Mouse (Mus musculus): ENCODE results near the gene Rnaseh2a. TPM values are rescaled to one million over a fixed set of nuclear protein-coding genes. Genes with fewer than 3 reads are reported as not detected.
A peak's percentile ranks its signal among the peaks of the same experiment; 100 is the strongest.

The Rnaseh2a gene
- polyA plus RNA-seq, 1 experiment = 39.7 TPM

DNA sequence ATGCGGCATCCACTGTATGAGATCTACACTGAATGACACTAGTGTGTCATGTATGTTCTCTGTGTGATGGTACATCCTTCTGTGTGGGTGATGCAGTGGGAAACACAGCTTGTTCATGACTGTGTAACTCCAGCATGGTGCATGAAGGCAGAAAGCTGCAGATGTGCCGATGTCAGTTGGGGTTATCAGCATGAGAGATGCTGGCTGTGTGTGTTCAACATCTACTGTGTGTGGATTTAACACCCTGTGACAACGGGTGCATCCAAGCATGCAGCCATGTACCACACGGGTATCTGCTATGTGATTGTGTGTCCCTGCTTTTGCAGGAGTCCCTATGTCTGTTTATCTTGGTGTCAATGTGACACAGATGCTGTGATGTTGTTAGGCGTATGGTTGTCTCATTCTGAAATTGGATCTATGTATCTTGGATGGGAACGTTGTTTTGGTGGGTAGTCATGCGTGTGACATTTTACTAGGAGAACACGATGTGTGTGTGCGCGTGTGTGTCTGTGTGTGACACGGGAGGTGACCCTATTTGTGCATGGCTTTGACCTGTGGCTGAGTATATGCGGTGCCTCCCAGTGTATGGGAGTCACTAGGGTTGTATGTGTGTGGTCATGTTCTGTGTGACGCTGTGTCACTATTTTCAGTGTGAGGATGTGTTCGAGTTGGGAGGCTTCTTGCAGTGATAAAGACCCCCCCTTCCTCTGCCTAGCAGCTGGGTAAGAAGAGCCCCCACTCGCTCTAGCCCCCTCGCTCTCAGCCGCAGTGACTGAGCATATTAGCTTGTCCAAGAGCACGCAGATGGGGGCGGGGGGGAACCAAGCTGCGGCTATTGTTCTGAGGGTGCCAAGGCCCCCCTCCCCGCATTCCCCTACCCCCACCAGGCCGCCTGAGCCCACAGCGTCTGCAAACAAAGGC lies 33.3 kb downstream of the Rnaseh2a start:
- DNase-seq (ENCODE audit: extremely low spot score in 1 of 2, low spot score in 1 of 2) = peak in 1 of 2 experiments; percentile 21

DNA sequence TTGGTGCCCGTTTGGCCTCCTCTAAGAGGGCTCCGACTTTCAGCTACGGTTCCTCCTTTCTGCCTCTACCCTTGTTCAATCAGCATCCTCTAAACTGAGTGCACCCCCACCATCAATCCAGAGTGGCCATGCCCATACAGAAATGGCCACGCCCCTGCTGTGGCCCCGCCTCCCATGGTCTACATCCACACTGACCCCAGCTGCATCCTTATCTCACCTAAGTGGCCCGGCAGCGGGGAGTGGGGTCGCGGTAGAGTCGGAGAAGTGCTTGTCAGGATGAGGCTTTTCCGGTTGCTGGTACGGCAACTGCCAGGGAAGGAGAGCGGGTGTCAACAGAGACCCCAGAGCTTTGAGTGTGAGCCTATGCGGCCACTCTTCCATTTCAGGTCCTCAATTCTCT lies 34.1 kb downstream of the Rnaseh2a start:
- no peak for DNase-seq (ENCODE audit: extremely low spot score in 1 of 2, low spot score in 1 of 2)

DNA sequence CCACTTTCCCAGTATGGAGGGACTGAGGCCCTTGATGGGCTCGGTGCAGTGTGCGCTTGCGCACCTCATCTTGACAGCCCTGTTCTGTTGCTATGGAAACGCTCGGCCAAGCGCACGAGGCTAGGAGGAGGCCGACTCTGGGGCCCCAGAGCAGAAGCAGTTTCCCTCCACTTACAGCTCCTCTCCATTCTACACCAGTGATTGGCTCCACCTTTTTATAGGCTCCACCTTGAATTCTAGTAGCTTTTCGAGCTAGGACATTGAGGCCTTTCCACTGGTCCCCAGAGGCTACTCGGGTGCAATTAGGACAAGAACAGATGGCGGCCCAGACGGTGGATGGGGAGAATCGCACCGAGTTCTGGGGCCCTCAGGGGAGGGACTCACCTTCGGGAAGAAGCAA lies 34.7 kb downstream of the Rnaseh2a start:
- DNase-seq (ENCODE audit: extremely low spot score in 1 of 2, low spot score in 1 of 2) = peak in 1 of 2 experiments; percentile 55

DNA sequence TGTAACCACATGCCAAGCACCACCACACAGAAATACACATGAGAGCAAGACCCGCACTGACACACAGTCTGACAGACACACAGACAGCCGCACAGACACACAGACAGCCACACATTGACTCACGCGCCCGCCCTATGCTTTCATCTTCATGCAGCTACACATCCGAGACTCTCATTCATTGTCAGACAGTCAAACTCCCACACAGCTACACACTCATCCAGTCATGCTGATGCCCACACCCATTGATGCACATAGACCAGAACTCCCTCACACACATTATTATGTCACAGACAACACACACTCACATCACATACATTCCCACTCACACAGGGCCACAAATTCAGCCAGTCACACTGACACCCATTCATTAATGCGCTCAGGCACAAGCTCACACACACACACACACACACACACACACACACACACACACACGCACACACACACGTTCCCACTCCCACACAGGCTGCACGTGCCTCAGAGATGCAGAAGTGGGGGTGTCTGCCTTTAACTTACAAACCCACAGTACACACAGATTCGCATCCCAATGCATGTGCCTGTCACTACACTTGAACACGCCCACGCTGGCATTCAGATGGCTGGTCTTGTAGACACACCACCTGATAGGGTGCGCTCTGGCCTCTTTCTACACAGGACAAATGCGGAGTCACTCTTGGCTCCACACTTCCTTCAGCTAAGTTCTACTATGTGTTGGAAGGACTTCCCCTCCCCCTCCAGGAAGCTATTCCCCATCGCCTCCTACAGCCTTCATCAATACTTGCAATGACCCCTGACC lies 35.6 kb downstream of the Rnaseh2a start:
- peak in 1 of 2 experiments; percentile 68 for DNase-seq (ENCODE audit: extremely low spot score in 1 of 2, low spot score in 1 of 2)

DNA sequence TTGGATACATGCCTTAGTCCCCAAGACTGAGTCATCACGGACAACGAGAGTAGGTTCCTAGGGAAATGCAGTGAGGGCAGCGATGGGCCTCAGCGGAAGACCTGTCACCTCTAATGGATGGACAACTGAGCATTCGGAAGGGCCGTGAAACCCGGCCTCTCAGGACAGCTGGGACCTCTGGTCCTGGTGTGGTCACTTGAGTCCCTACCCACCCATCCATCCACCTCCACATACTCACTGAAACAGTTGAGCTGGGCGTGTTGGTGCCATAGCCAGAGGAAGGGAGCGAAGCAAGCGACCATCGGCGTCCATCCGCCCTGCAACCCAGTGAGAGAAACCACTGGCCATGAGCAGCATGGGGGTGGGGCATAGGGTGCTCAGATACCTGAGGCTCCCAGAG lies 39.0 kb downstream of the Rnaseh2a start:
- no peak for DNase-seq (ENCODE audit: extremely low spot score in 1 of 2, low spot score in 1 of 2)

DNA sequence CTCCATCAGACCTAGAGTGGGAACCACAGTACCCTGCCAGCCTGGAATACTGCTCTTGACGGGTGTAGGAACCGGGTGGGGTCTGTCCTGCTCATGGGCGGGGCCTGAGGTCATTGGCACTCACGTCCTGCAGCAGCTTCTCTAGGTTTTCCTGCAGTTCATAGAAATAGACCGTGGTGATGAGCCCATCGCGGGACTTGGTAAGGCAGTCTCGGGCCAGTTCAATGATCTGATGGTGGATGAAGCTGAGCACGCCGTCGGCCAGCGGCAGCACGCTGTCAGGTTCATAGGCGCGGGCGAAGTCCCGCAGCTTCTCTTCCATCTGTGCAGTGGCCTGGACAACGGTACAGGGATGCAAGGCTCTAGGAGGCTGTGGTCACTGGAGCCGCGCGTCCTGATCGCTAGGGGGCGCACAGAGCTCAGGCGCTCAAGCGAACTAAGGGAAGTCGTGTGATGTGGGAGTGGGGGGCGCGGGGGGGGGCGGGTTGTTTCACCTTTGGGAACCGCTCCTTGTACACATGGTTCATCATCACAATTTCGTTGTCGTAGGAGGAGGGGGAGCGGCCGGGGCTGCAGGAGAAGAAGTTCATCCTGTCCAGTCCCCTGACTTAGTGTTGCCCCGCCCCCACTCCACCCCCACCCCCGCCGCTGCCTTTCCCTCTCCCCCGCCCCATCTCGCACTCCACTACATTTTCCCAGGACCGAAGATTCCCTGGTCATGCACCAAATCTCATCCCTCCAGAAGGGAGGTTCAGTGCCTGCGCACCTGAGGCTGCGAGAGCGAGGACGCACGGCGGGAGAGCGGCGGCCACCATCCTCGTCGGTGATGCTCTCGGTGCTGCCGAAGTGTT lies 40.9 kb downstream of the Rnaseh2a start:
- peak in 1 of 2 experiments; percentile 82 for DNase-seq (ENCODE audit: extremely low spot score in 1 of 2, low spot score in 1 of 2)

DNA sequence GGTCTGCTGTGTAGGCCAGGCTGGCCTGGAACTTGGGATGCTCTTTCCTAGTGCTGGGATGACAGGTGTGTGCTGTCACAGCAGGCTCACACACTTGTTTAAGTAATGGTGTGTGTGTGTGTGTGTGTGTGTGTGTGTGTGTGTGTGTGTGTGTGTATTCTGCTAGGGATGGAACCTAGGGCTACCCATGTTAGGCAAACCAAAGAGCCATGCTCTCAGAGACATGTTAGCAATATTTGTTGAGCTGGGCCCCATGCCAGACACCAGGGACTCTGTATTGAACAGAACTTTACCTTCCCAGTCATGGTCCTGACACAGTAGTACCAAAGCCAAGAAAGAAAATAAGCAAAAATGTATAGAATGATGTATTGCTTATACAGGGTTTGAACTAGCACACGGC lies 42.1 kb downstream of the Rnaseh2a start:
- DNase-seq (ENCODE audit: extremely low spot score in 1 of 2, low spot score in 1 of 2) = no peak

DNA sequence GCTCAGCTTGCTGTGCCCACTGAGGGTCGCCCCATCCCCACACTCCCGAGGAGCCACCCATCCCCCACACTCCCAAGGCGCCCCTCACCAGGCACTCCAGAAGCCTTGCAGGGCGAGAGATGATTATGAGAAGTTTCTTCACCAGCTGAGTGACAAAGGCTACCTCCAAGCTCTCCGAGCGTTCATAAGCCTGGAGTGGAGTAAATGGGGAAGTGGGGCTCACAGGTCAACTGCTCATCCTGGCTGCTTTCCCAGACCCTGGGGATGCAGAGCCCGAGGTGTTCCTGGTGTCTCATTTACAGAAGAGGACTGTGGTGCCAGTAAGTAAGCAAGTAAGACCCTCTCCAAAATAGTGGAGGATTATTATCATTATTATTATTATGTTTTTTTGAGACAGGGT lies 44.0 kb downstream of the Rnaseh2a start:
- no peak for DNase-seq (ENCODE audit: extremely low spot score in 1 of 2, low spot score in 1 of 2)

DNA sequence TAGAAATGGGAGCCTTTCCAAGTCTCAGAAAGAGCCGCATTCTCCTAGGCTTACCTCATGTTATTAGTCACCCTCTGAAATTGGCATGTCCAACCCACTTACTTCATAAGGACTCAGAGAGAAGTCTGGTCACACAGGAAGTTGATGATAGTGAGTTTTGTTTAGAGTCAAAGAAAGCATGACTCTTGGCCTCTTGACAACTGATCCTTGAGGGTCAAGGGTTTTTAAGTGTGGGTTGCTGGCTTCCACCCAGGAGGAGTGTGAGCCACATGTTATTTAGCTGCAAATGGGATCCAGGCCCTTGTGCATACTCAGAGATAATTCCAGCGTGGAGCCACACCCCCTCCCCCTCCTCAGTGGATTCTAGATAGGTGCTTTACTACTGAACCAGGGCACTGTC lies 48.0 kb downstream of the Rnaseh2a start:
- DNase-seq (ENCODE audit: extremely low spot score in 1 of 2, low spot score in 1 of 2) = no peak

DNA sequence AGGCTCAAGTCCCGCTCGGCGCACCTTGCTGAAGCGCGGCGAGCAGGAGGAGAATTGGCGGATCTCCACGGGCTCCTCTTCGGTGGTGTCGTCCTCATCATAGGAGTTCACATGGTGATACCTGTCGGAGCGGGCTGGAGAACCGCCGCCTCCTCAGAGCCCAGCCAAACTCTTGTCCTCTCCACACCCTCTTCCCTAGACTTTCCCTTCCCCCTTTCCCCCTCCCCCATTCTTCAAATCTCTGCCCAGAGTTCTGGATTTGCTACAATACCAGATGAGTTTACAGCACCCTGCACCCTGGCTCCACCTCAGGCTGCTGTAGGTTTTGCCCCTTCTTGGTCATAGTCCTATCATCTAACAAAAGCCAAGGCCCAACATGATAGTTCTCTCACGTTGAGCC lies 50.9 kb downstream of the Rnaseh2a start:
- no peak for DNase-seq (ENCODE audit: extremely low spot score in 1 of 2, low spot score in 1 of 2)

DNA sequence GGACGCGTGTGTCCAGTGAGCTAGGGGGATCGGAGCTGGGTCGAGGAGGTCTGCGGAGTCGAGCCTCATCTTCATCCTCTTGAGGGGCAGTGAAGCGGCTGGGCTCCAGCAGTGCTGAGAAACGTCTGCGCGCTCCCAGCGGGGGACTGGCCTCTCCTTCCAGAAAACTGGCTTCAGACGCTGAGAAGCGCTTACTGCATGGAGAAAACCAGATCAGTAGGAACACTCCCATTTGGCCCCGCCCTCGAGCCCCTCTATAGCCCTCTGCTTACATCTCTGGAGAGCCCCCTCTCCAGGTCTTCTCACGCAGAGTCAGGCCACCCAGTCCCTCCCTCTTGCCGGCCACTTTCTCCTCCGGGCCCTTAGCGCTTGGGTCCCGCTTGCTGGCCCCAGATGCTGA lies 51.8 kb downstream of the Rnaseh2a start:
- no peak for DNase-seq (ENCODE audit: extremely low spot score in 1 of 2, low spot score in 1 of 2)

DNA sequence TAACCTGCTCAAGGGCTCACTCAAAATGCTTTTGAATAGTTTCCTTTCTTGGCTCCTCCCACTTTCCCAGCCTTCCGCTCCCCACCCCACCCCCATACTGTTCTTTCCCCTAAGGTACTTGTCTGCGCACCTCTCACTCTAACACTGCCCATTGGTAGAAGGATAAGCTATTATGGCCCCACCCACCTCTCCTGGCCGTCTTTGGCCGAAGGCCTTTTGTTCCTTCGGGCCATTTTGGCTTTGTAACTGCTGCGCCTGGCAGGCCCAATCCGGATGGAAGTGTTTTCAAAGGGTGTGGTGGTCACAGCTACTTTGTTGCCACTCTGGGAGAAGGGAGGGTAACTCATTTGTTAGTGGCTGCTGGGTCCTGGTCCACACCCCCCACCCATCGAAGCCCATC lies 54.3 kb downstream of the Rnaseh2a start:
- no peak for DNase-seq (ENCODE audit: extremely low spot score in 1 of 2, low spot score in 1 of 2)

DNA sequence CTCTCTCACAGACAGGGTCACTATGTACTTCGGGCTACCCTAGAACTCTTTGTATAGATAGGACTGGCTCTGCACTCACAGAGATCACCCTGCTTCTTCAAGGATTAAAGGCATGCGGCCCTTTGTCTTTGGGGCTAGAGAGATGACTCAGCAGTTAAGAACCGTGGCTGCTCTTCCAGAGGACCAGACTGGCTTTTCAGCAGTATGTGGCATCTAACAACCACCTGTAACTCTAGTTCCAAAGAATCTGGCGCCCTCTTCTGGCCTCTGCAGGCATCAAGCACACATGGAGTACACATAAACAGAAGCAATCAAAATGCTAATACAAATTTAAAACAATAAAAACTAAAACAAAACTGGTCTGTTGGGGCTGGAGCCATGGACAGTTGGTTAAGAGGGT lies 55.6 kb downstream of the Rnaseh2a start:
- DNase-seq (ENCODE audit: extremely low spot score in 1 of 2, low spot score in 1 of 2) = no peak

DNA sequence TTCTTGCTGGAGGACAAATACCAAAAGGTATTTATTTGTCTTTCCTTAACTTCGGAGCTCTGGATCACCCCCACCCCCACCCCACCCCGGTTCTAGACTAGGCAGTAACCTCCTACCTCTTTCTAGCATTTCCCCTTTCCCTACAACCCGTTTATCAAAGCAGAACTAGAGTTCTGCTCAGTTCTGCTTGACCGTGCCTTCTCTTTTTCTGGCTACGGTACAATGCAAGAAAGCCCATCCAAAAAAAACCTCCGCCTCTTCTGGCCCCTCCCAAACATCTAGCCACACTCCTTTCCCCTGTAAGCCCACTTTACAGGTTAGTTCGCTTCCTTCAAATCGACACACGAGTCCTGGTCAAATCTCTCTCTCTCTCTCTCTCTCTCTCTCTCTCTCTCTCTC lies 56.1 kb downstream of the Rnaseh2a start:
- no peak for DNase-seq (ENCODE audit: extremely low spot score in 1 of 2, low spot score in 1 of 2)

DNA sequence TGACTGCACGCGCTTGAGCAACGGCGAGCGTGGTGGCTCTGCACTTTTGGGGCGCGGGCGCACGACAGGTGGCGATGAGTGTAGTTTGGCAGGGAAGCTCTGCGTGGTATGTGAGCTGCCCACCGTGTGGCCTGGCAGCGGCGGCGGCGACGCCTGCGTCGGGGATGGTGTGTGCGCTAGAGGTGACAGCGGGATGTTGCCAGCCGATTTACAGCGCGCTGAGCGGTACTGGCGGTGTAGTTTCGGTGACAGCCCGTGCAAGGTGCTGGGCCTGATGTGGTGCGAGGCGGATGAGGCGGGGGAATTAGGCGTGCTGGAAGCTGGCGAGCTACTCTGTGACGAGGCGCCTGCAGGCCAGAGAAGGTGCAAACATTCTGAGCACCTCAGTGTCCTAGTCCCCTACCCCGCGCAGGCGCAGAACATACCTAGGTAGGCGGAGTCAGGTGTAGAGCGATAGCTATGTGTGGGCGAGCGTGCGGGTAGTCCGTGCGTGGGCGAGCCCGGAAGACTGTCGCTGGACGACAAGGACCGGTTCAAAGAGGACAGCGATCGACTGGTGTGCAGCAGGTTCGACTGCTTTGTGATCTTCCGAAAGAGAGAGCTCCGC lies 56.6 kb downstream of the Rnaseh2a start:
- DNase-seq (ENCODE audit: extremely low spot score in 1 of 2, low spot score in 1 of 2) = peak in 1 of 2 experiments; percentile 66

DNA sequence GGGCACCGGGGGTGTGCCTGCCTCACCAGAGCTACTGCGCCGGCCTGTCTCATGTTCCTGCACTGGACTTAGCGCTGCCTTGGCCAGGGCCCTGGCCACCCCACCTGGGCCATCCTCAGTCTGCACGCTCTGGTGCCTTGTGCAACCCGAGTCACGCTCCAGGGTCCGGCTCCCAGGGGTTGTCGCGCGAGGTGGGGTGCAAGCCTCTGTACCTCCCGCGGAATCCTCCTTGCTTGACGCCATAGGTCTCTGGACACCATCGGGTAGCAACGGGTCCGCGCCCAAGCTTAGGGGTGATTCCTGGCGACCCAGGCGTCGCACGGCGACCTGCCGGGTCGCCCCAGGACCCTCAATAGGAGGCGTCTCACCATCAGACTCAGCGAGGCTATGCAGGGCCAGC lies 57.2 kb downstream of the Rnaseh2a start:
- DNase-seq (ENCODE audit: extremely low spot score in 1 of 2, low spot score in 1 of 2) = no peak

DNA sequence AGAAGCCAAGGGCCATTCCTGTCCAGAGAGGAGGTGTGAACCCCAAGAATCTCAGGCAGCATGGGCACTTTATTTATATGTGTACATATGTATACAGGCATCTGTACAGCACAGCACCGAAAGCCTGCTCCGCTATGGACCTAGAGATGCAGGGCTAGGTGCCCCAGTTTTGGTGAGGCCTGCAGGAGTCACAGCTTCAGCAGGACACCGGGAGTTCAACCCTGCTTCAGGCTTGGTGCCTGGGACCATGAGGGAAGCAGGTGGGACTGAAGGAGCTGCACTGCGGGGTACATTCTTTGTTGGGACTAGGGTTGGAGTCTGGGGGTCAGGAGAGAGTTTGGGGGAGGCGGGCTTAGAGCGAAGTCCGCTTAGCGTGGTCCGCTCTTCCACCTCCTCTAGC lies 57.7 kb downstream of the Rnaseh2a start:
- DNase-seq (ENCODE audit: extremely low spot score in 1 of 2, low spot score in 1 of 2) = no peak

DNA sequence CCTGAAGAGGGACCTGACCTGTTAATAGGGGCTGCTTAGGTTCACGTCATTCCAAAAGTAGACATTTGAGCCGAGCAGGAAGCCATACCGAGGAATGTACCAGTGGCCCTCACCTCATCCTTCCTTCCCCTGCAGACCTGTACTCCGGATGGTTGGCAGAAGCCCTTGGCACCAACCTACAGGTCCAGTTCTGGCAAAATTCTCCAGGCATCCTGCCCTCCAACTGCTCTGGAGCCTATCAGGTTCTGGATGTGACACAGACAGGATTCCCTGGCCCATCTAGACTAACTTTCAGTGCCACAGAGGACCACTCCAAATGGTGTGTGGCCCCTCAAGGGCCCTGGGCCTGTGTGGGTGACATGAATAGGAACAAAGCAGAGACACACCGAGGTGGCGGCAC lies 59.0 kb downstream of the Rnaseh2a start:
- DNase-seq (ENCODE audit: extremely low spot score in 1 of 2, low spot score in 1 of 2) = no peak

DNA sequence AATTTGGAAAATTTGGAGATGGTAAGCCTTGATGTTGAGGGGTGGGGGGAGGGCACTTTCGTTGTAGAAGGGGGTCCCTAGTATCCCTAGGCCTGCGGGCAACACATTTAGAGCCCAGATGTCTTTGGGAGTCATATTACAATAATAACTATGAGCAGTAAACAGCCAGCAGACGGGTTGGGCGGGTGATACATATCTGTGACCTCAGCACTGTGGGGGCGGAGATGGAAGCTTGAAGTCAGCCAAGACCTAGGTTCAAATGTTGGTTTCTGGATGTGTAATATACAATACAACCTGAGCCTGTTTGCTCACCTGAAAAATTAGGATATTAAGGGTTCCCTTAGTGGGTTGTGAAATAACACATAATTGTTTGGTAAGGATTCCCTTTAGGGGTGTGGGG lies 59.6 kb downstream of the Rnaseh2a start:
- no peak for DNase-seq (ENCODE audit: extremely low spot score in 1 of 2, low spot score in 1 of 2)

DNA sequence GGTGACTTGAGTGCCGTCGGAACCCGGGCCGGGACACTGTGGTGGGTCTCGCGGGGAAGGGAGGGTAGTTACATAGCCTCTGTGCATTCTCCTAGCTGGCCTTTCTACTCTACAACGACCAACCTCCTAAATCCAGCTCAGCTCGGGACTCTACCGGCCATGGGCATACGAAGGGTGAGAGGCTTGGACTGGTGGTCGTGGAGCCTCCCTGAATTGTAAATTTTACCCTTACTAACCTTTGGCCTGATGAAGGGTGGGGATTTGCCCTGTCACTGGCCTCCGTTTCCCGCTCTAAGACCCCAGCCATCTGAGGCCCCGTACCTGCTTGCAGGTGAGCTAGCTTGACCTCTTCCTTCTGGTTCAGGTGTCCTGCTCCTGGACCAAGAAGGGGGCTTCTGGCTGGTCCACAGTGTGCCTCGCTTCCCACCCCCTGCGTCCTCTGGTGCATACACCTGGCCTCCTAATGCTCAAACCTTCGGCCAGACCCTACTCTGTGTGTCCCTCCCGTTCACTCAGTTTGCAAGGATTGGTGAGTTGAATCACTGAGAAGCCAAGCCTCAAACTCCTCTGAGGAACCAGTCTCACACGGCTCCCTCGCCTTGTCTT lies 60.3 kb downstream of the Rnaseh2a start:
- DNase-seq (ENCODE audit: extremely low spot score in 1 of 2, low spot score in 1 of 2) = no peak

Measured in frontal cortex, adult 2 months (tissue).